Mouse (Mus musculus): Measurements from ENCODE around the gene Sf3b3. TPM values are rescaled to one million over a fixed set of nuclear protein-coding genes. Genes with fewer than 3 reads are reported as not detected.
"Not testable (repeated sequence)": the region's sequence is repeated elsewhere in the genome, so short reads cannot be mapped to it uniquely, and the experiment has no call there.

Sf3b3 gene
- total RNA-seq (2021): 10 to 100 TPM; 18.4 to 19.2 TPM
- long read RNA-seq, experiment 1, full-length matches to known transcripts: 3 of 6 reads
- long read RNA-seq, experiment 1, partial matches to known transcripts: 3 of 6 reads
- long read RNA-seq, experiment 1, other reads (novel, unspliced or antisense): 0 of 6 reads
- long read RNA-seq, experiment 2, full-length matches to known transcripts: 9 of 20 reads
- long read RNA-seq, experiment 2, partial matches to known transcripts: 7 of 20 reads
- long read RNA-seq, experiment 2, other reads (novel, unspliced or antisense): 4 of 20 reads

DNA sequence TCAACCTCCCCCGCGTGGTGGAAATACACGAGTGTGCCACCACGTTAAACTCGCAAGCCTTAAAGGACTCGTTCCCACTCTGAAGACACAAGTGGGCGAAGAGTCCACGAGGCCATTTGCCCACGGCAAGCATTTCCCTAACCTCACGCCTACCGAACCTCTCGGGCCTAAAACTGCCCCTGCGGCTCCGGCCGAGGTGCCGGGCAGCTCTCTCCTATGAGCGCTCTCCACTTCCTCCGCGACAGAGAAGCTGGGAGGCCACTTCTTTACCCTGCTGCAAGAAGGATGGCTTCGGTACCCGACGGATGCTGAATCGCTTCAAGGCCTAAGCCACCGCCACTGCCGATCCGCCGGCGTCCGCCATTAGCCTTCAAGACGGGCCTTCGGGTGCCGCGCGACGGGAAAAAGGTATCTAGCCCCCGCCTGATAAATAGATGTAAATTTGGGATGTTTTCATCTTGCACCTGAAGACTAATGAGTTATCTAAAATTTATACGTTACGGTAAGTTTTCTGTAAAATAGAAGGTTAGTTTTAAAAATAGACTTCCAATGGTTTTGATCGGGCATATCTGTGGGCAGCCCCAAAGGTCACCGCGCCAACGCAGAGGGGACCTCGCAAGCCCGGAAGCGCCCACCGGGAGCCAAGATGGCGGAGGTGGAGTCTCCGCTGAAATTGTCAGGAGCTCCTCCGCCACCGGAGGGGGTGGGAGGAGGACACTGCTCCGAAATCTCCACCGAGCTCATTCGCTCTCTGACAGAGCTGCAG, at the start of gene Sf3b3, which contains the start of gene Cog4:
Sf3b3 (minus strand) TSS at position 383 of the 766 bp plus-strand sequence.
Cog4 (plus strand) TSS at position 196 of the 766 bp plus-strand sequence.
- peak; percentile 79 for DNase-seq

- DNase-seq: no peak
Observed at GRCm38 (mm10) chr8:110895812-110896211, 49.2 kb upstream of the Sf3b3 start.

DNA sequence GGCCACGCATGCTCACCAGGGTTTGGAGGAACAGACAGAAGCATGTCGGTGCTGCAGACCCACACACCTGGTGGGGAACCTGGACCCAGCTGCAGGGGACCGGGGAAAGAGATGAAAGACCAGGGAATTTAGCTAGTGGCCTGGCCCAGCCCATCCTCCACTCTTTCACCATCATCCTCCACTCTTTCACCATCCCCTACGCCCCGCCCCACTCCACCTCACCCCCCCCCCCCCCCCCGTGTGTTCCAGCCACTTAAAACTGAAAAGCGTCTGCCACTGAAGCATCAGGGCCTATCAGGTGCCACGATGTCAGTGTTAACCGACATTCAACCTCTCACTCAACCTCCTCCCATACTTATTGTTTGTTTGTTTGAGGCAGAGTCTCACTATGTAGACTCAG, 48.7 kb upstream of the Sf3b3 start:
- DNase-seq: no peak

DNA sequence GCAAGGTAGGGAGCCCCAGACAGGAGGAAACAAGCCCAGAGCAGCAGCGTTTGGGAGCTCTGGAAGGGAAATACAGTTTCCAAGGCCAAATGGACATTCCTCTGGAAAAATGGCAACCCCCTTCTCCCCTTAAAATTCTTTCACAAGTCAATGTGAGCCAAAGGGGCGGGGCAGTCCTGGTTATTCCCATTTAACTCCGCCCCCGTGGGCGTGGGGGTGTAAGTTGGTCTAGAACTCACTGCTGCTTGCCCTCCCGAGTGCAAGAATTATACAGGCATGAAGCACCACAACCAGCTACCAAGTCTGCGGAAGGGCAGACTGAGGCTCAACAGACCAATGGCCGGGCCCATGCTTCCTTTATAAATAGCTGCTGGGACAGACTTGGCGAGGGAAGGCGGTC, 48.3 kb upstream of the Sf3b3 start:
- DNase-seq: no peak

DNA sequence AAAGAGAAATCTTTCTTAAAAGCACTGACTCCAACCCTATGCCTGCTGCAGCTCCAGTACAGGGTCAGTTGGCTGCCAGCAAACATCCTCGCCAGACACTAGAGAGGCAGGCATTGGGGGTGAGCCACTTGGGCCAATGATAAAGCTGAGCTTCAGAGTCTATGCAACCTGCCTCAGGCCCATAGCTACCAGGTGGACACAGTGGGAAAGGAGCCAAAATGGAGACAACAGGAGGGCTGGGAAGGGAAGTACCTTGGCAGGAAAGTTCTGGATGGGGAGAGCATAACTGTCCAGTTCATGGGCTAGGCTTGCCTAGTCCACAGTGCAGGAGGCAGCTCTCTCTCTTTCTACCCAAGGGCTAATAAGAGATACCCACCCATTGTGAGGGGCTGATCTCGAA, 46.3 kb upstream of the Sf3b3 start:
- DNase-seq: no peak

- no peak for DNase-seq
Observed at GRCm38 (mm10) chr8:110892040-110892439, 45.5 kb upstream of the Sf3b3 start.

DNA sequence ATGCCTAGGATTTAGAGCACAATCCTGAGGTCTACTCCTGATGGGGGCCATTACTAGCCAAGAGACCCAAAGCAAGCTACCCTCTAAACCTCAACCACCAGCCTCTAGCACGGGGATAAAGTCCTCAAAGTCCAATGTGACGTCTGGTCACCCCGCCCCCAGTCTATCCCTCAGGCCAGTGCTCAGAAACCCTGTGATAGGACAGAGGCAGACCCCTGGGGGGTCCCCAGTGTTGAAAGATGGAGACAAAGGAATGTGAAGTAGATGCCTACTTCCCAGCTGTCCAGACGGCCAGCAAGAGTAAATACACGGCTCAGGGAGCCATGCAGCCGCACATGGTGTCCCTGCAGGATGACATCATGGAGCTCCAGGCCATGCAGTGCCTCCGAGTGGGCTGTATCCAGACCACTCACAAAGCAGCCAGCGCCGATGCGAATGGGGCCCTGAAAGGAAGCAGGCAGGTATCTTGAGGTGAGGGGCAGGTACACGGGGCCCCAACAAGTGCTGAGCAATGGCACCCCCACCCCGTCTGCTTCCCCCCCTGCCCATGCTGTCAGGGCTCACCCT, 43.4 kb upstream of the Sf3b3 start:
- no peak for DNase-seq

DNA sequence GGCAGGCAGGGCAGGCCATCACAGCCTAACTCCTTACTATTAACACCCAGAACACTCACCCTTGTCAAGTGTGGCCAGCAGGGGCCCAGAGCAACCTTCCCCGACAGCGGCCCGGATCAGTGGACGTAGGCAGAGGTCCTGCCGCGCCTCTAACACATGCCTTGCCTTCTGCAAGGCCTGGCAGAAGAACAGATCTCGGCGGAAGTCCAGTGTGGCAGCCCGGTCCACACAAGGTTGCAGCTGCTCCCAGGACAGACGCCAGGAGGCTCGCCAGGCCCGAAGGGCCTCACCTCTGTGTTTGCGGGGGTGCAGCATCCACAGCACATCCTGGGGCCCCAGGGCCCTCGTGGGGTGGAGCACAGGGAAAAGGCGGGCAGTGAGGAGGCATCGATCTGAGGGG, 42.3 kb upstream of the Sf3b3 start:
- DNase-seq: peak; percentile 54

DNA sequence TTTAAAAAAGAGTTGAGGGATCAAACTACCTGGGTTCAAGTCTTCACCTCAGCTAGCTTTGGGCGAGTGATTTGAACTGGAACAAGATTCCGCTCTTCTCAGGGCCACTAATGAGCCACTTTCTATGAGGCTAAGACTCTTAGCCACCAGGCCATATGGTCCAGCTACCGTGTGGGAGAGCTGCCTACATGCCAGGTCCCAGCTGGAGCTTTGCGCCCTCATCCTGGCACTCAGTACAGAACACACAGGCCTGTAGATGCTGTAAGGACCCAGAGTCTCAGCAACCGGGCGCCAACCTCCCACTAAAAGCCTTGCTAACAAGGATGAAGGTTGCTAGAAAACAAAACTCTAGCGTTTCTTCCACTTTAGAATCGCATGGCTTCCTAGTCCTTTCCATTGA, 41.9 kb upstream of the Sf3b3 start:
- DNase-seq: no peak

- no peak for DNase-seq
Observed at GRCm38 (mm10) chr8:110887551-110887950, 41.0 kb upstream of the Sf3b3 start.

DNA sequence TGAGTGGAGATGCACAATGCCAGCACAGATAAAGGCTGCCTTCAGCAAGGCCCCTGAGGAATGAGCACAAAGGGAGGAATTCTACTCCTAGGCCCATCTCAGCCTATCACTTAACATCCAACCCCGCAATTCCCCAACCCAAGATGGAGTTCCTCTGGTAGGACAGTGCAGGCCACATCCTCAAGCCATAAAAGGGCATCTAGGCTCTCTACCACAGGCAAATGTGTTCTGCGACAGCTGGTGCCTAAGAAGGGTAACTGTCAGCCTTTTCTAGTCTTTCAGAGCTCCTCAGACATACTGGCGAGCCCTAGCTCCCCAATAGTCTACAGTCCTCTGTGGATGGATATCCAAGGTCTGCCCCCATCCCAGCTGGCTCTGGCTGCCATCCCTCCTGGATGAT, 40.0 kb upstream of the Sf3b3 start:
- no peak for DNase-seq

DNA sequence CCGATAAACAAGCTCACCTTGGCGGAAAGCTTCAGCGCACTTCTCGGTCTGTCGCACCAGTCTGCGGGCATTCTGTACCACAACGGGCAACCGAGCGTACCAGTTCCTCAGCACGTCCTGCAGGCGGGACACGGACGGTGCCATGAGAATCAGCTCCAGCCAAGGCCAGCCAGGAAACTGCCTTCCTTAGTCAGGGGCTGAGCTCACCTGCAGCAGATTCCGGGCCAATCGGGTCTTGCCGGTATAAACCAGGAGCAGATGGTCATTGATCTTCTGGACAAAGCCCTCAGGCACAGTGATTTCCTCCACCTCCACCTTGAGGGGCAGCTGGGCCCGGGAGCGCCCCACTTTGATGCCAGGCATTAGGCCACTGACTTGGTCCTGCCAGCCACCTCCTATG, 37.2 kb upstream of the Sf3b3 start:
- DNase-seq: no peak

DNA sequence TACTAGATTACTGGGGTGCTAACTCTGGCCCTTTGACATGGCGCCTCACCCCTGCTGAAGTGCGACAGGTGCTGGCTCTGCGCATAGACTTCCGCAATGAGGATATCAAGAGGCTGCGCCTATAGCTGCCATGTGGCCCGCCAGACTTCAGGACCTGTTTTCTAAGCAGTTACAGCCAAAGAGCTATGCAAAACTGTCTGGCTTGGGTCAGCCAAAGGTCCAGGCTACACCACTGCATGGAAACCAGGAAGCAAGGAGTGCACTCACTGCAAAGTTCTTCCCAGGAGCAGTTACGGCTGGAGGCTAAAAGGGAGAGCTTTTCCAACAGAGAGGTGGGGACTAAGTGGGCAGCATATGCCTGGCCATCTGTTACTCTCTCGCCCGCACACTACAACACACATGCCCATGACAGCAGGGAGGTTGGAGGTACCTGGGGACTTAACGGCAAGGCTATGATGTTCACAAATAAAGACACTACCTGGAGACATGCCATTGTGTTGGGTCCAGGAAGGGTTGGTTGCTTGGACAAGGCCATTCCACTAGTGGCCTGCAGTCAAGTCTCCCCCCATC, 35.2 kb upstream of the Sf3b3 start:
- DNase-seq: no peak

GRCm38 (mm10) chr8:110877862-110878261, 31.3 kb upstream of the Sf3b3 start:
- DNase-seq: no peak

DNA sequence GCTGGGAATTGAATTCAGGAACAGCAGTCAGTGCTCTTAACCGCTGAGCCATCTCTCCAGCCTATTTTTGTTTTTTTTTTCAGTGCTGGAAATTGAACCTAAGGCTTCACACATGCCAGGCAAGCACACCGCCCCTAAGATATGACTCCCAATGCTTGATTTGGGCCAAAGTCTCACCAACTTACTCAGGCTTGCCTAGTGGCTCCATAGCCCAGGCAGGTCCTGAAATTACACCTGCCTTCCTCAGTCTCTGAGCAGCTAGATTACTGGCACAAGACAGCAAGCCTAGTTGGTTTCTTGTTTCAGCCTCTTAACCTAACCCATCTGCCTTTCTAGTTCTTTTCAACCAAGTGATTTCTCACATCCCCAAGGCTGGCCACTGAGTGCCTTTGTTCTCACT, 23.9 kb upstream of the Sf3b3 start:
- DNase-seq: no peak

- not testable (repeated sequence) for DNase-seq
Observed at GRCm38 (mm10) chr8:110861347-110862025, 14.9 kb upstream of the Sf3b3 start.

DNA sequence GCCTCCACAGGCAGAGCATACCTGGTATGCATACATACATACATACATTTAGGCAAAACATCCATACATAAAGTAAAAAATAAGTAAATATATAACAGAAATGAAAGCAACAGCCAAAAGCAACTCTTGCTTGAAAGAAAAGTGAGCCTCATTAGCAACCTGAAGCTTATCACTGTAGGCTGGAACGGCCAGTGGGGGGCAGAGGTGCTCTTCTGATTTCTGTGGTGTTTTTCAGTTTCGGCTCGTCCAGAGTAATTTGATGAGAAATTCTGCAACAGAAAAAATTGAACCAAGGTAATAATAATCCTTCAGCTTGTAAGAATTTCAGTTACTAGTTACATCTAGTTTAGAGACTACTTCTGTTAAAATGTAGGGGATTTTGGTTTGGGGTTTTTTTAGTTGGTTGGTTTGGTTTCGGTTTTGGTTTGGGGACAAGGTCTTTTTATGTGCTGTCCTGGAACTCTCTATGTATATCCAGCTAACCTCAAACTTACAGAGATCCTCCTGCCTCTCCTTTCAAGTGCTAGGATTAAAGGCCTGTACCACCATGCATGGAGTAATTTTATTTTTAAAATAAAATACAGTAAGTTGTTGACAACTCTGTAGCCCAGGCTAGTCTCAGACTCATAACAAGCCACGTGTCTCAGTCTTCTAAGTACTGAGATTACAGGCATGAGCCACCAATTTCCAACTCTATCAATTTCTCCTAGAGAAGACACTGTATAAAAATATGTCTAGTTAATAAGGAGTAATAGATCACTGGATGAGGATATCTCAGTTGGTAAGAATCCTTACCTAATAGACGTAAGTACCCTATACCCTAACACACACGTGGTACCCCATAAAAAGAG, 13.3 kb upstream of the Sf3b3 start:
- DNase-seq: no peak

- no peak for DNase-seq
Observed at GRCm38 (mm10) chr8:110856760-110857461, 10.3 kb upstream of the Sf3b3 start.

GRCm38 (mm10) chr8:110856073-110856472, 9.5 kb upstream of the Sf3b3 start:
- DNase-seq: not testable (repeated sequence)

GRCm38 (mm10) chr8:110851186-110851585, 4.6 kb upstream of the Sf3b3 start:
- no peak for DNase-seq
